Mouse (Mus musculus): ENCODE data around the gene Ndufaf3. TPM values are rescaled to one million over a fixed set of nuclear protein-coding genes. Genes with fewer than 3 reads are reported as not detected.
A peak's percentile ranks its signal among the peaks of the same experiment; 100 is the strongest.

Ndufaf3 gene
- polyA plus RNA-seq, 1 experiment from 2014 or later, result 25.6 TPM

DNA sequence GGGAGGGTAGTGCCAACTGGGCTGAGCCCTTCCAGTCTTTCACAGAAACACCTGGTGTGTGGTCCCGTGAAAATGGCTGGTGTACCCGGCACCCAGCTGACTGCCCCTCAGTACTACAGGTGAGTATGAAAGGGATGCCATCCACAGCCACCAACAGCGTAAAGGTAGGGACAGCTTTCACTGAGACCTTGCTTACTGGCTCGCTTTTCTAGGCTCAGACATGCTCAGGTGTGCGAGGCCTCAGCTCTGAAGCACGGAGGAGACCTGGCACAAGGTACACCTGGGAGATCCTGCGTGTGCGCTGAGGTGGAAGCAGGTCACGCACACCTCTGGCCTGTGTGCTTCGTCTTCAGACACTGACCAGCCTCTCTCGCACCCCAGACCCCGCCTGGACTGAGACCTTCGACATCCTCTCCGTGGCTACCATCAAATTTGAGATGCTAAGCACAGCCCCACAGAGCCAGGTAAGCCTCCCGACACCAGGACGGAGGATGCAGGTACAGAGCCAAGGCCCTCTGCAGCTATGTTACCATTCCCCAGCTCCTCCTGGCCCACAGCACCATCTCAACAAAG, 4.3 kb upstream of the Ndufaf3 start:
- no peak overlapping the region for H3K4me3 ChIP-seq (replicated peaks)
- H3K9ac ChIP-seq, result no peak overlapping the region
- no peaks in the 10 kb centered on the region for H3K9me3 ChIP-seq (replicated peaks)
- H3K27me3 ChIP-seq, result no peaks in the 10 kb centered on the region
- no peak for ATAC-seq (ENCODE audit: insufficient read depth)
- H3K4me1 ChIP-seq (replicated peaks), result peaks cover 45% of the 10 kb centered on the region
- H3K4me2 ChIP-seq, result no peak overlapping the region
- no peak overlapping the region for H3K27ac ChIP-seq (replicated peaks)
- 85% methylated on average over 16 of the region's 16 CpGs for WGBS (ENCODE audit: insufficient replicate concordance)
- peaks cover 25% of the 10 kb centered on the region for H3K36me3 ChIP-seq (replicated peaks)

DNA sequence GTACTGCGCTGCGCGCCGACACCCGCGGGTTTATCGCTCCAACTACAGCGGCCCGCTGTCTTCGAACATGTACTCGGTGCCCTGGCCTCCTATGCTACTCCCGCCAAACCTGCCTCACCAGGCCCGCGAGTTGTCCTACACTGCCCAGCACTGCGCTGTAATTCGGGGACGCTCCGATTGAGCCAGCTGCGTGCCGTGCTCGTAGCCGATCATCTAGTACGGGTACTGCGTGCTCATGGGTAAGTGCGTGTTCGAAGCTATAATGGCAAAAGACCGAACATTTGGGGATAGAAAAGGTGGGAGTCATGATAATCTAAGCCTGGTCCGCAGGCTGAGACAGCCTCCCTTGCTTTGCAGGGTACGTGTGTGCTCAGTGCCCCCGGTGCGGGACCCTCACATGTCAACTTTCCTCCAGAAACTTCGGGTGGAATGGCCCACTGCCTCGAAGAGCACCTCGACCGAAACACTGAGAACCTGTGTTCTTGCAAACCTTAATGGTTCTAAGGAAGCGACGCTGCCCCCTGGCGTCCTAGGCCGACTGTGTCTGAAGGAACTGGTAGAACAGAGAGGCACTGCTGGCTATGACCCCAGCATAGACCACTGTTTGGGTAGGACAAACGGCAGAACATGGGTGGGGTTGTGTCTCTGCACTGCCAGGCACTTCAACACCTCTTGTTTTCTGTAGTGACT, 3.1 kb upstream of the Ndufaf3 start:
- no peaks in the 10 kb centered on the region for H3K9me3 ChIP-seq (replicated peaks)
- peak overlapping the region; percentile 80 for H3K4me3 ChIP-seq (replicated peaks)
- H3K9ac ChIP-seq, result peak overlapping the region; percentile 67
- H3K27ac ChIP-seq (replicated peaks), result peak overlapping the region; percentile 66
- no peaks in the 10 kb centered on the region for H3K27me3 ChIP-seq
- H3K4me2 ChIP-seq, result peak overlapping the region; percentile 98
- under 1% methylated on average over 40 of the region's 40 CpGs for WGBS (ENCODE audit: insufficient replicate concordance)
- H3K36me3 ChIP-seq (replicated peaks), result peaks cover 32% of the 10 kb centered on the region
- peak; percentile 2 for ATAC-seq (ENCODE audit: insufficient read depth)
- H3K4me1 ChIP-seq (replicated peaks), result peaks cover 56% of the 10 kb centered on the region

DNA sequence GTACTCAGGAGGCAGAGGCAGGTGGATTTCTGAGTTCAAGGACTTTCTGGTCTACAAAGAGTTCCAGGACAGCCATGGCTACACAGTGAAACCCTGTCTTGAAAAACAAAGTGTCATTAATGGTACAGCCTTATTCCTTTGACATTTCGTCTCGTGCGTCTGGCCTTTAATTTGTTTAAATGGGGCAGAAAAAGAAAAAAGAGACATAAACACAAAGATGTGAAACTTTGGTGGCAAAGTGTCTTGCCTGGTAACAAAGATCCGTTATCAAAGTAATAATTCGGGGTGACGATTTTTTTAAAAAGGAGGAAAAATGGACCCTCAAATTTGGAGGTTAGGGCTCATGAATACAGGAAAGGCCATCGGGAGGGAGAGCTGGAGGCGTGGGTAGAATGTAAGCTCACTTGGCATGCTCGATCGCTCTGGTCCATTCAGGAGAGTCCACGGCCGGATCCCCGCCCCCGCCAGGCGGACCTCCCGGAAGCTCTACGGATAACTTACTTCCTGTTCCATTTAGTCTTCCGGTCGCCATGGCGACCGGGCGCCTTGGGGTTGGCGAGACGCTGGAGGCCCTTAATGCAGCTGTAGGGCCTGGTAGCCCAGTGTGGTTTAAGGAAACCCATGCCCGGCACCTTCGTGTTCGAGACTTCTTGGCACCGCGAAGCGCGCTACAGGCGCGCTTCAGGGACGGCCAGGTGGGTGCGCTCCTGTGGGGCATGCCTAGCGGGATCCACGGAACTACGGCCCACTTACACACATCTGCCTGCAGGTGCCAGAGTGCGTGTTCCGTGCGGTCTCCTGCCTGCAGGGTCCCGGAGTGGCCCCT, 2.4 kb upstream of the Ndufaf3 start, which contains the start of gene Dalrd3:
Gene Dalrd3 (plus strand): TSS at position 506 of the 826 bp plus-strand sequence.
- ATAC-seq (ENCODE audit: insufficient read depth), result peak; percentile 53
- WGBS (ENCODE audit: insufficient replicate concordance), result 4% methylated on average over 42 of the region's 42 CpGs
- Histone ChIP-seq H3K4me1 (replicated peaks) (peaks cover 62% of the 10 kb centered on the region), H3K27me3 (no peaks in the 10 kb centered on the region), H3K9ac (peak within 1 kb of the TSS; percentile 83), H3K36me3 (replicated peaks) (peaks cover 39% of the 10 kb centered on the region), H3K4me3 (replicated peaks) (peak within 1 kb of the TSS; percentile 80), H3K9me3 (replicated peaks) (no peaks in the 10 kb centered on the region), H3K4me2 (peak within 1 kb of the TSS; percentile 98), H3K27ac (replicated peaks) (peak within 1 kb of the TSS; percentile 96)

DNA sequence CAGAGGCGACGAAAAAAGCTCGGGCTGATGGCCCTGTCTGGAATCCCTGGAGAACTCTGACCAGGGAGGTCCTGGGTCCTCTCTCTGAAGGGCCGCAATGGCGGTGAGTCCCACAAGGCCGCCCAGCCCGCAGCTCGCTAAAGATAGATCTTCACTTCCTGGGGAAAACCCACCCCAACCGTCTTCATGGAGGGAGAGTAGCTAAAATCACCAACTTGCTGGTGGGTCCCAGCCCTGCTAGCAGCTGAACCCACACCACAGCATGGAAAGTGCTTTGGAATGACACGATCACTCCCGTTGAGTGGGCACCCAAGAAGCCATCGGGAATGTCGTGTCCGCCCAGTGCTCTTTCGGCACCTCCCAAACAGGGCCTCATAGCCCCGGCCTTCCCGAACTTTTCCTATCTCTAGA, 1.3 kb upstream of the Ndufaf3 start:
- Histone ChIP-seq H3K9me3 (replicated peaks) (no peaks in the 10 kb centered on the region), H3K9ac (peak overlapping the region; percentile 83), H3K4me3 (replicated peaks) (peak overlapping the region; percentile 80), H3K27ac (replicated peaks) (peak overlapping the region; percentile 96), H3K4me2 (peak overlapping the region; percentile 98), H3K4me1 (replicated peaks) (peaks cover 72% of the 10 kb centered on the region), H3K27me3 (no peaks in the 10 kb centered on the region), H3K36me3 (replicated peaks) (peaks cover 50% of the 10 kb centered on the region)
- ATAC-seq (ENCODE audit: insufficient read depth), result no peak
- 39% methylated on average over 17 of the region's 17 CpGs for WGBS (ENCODE audit: insufficient replicate concordance)

DNA sequence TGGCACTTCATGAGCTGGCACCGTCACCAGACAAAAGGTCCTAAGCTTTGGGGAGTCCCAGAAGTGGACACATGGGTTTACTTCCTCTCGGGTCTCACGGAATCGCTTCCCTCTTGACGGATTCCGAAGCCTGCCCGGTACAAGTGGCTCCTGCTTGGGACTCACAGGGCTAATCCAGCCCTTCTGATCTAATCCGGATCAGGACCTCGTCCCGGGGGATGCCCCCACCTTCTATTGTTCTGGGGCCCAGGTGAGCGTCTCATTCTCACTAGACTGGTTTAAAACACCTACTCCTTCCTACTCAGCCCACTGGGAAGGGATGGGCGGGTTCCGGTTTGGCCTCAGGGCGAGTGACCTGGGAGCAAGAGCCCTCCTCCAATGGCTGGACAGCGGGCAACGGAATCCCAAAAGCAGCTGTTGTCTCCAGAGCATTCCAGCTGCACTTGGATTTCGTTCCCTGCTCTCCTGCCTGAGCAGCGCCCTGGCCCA, 741 bp upstream of the Ndufaf3 start:
- WGBS (ENCODE audit: insufficient replicate concordance), result 3% methylated on average over 18 of the region's 18 CpGs
- peaks cover 50% of the 10 kb centered on the region for H3K36me3 ChIP-seq (replicated peaks)
- H3K4me1 ChIP-seq (replicated peaks), result peaks cover 76% of the 10 kb centered on the region

DNA sequence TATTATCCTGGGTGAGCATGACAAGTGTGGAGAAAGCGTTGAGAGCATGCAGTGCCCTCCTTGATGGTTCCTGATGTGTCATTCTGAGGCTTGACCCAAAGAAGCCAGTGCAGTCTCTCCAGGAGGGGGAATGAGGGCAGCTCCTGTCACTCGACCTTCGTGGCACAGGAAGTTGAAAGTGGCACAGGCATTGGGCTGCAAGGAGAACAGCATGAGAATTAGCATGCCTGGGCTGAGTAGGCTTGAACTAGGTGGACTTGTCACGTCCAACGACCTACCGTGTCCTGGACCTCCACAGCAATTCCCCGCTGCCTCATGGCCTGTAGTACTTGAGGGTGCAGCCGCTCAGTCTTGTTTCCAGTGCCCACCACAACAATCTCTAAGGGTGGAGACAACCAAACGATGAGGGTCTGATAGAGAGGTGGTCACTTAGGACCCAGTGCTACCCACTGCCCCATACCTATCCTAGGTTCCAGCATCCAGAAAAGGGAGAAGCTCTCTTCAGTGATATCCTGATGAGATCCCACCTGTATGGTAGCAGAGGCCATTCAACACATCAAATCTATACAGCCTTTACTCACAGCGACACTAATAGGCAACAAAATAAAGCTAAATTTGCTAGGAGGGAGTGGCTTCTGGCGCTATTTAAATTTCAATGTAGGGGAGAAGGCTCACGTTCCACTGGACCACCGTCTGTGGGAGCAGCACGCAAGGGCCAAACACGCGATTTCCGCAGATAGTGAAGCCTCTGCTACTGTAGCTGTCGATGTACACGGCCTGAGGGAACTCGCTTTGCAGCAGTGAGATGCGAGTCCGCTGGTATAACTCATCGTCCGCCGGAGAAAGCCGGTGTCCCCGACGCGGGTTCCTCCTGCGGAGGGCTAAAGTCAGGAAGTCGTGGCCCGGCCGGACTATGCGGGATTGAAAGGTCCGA, 1.1 kb downstream of the Ndufaf3 start:
- Histone ChIP-seq H3K27ac (replicated peaks) (peak overlapping the region; percentile 96), H3K36me3 (replicated peaks) (peaks cover 50% of the 10 kb centered on the region), H3K4me2 (peak overlapping the region; percentile 98), H3K4me1 (replicated peaks) (peaks cover 87% of the 10 kb centered on the region), H3K27me3 (no peaks in the 10 kb centered on the region), H3K4me3 (replicated peaks) (peak overlapping the region; percentile 80), H3K9ac (peak overlapping the region; percentile 83), H3K9me3 (replicated peaks) (no peaks in the 10 kb centered on the region)
- ATAC-seq (ENCODE audit: insufficient read depth), result 0 out of 2 replicates have a peak, but pooled peaks have one; percentile 0
- WGBS (ENCODE audit: insufficient replicate concordance), result 9% methylated on average over 35 of the region's 35 CpGs

More for the DNA sequence above, 741 bp upstream of the Ndufaf3 start:
- H3K4me2 ChIP-seq, result peak overlapping the region; percentile 98
- no peak for ATAC-seq (ENCODE audit: insufficient read depth)
- peak overlapping the region; percentile 80 for H3K4me3 ChIP-seq (replicated peaks)
- H3K27me3 ChIP-seq, result no peaks in the 10 kb centered on the region
- H3K27ac ChIP-seq (replicated peaks), result peak overlapping the region; percentile 96
- no peaks in the 10 kb centered on the region for H3K9me3 ChIP-seq (replicated peaks)
- H3K9ac ChIP-seq, result peak overlapping the region; percentile 83

DNA sequence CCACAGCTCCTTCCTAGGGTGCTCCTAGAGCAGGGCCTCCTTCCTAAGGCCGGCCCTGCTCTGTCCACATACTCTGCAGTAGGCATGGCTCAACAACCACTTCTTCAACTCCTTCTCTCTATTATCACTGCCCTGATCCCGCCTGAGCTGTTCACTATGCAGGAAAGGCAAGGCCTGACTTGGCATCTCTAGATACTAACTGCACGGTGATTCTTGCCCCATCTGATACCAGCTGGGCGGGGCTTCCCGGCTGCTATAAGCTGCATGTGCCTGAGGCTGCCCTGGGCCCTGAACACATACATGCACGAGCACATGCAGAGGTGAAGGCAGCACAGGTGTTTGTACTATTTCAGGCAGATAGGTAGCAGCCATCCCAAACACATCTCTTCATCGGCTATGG, 3.1 kb downstream of the Ndufaf3 start:
- ATAC-seq (ENCODE audit: insufficient read depth), result no peak
- H3K27me3 ChIP-seq, result no peaks in the 10 kb centered on the region
- H3K4me3 ChIP-seq (replicated peaks), result no peak overlapping the region
- peaks cover 54% of the 10 kb centered on the region for H3K36me3 ChIP-seq (replicated peaks)
- H3K4me2 ChIP-seq, result peak overlapping the region; percentile 9
- 46% methylated on average over 7 of the region's 7 CpGs for WGBS (ENCODE audit: insufficient replicate concordance)
- no peak overlapping the region for H3K27ac ChIP-seq (replicated peaks)
- H3K9ac ChIP-seq, result no peak overlapping the region
- no peaks in the 10 kb centered on the region for H3K9me3 ChIP-seq (replicated peaks)
- peaks cover 75% of the 10 kb centered on the region for H3K4me1 ChIP-seq (replicated peaks)

DNA sequence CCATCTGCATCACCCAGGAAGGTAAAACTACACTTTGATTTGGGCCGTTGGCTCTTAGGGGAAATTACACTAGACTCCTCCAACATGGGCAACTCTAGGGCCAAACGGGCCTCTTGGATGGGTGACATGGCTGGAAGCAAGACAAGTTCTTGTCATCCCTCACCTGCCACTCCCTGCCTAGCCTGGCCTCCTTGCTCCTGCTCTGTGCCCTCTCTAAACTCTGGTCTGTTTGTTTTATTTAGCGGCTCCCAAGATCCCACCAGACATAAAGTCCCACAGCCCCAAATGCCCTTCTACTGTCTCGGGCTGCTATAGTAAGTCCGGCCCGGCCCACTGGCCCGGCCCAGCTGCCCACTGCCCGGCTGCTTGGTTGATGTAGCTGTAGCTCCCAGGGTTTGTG, 3.6 kb downstream of the Ndufaf3 start:
- Histone ChIP-seq H3K27me3 (no peaks in the 10 kb centered on the region), H3K27ac (replicated peaks) (no peak overlapping the region), H3K4me2 (peak overlapping the region; percentile 9), H3K36me3 (replicated peaks) (peaks cover 59% of the 10 kb centered on the region), H3K4me1 (replicated peaks) (peaks cover 70% of the 10 kb centered on the region), H3K4me3 (replicated peaks) (no peak overlapping the region), H3K9ac (no peak overlapping the region), H3K9me3 (replicated peaks) (no peaks in the 10 kb centered on the region)
- no peak for ATAC-seq (ENCODE audit: insufficient read depth)
- WGBS (ENCODE audit: insufficient replicate concordance), result 86% methylated on average over 8 of the region's 8 CpGs

DNA sequence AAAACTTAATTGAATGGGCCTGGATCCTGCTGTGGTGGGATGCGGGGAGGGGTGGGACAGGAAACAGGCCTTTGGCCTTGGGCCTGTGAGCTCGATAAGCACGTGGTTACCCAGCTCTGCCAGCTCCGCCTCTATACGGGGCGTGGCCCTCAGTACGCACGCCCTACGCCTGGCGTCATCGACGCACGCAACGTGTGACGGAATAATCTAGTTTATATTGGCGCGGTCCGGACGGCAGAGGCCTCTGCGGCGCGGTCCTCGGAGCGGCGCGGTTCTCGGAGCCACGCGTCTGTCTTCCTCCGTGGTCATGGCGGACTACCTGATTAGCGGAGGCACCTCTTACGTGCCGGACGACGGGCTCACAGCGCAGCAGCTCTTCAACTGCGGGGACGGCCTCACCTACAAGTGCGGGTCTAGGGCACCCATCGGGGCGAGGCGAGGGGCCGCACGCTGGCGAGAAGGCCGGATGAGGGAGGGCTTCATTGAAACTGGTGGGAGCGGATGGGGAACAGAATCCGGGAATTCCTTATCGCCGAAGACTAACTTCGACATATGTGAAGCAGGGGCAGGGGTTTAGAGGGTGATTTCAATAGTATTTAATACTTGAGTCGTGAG, 6.9 kb downstream of the Ndufaf3 start, which contains the start of gene Impdh2:
Gene Impdh2 (plus strand): TSS at position 60 of the 615 bp plus-strand sequence.
- H3K27me3 ChIP-seq, result no peaks in the 10 kb centered on the region
- H3K27ac ChIP-seq (replicated peaks), result peak within 1 kb of the TSS; percentile 76
- H3K4me3 ChIP-seq (replicated peaks), result peak within 1 kb of the TSS; percentile 65
- WGBS (ENCODE audit: insufficient replicate concordance), result under 1% methylated on average over 53 of the region's 53 CpGs
- H3K36me3 ChIP-seq (replicated peaks), result peaks cover 85% of the 10 kb centered on the region
- H3K4me1 ChIP-seq (replicated peaks), result peaks cover 41% of the 10 kb centered on the region
- peak; percentile 96 for ATAC-seq (ENCODE audit: insufficient read depth)
- H3K9ac ChIP-seq, result peak within 1 kb of the TSS; percentile 77
- H3K9me3 ChIP-seq (replicated peaks), result no peaks in the 10 kb centered on the region
- peak within 1 kb of the TSS; percentile 86 for H3K4me2 ChIP-seq

DNA sequence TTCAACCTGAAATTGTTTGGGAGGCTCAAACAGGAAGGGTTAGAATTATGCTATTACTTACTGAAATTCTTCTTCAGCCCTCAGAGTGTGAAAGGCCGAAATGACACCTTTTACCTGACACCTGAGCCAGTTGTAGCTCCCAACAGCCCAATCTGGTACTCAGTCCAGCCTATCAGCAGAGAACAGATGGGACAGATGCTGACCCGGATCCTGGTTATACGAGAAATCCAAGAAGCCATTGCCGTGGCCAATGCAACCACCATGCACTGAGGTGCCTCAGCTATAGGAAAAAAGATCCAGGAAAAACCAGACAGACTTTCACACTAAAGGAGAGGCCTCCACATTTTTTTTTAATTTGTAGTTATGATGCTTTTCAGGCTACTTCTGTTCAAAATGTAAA, 8.1 kb downstream of the Ndufaf3 start:
- WGBS (ENCODE audit: insufficient replicate concordance), result 71% methylated on average over 4 of the region's 4 CpGs
- no peak overlapping the region for H3K27ac ChIP-seq (replicated peaks)
- no peaks in the 10 kb centered on the region for H3K27me3 ChIP-seq
- peaks cover 32% of the 10 kb centered on the region for H3K4me1 ChIP-seq (replicated peaks)
- no peak overlapping the region for H3K4me2 ChIP-seq
- H3K9me3 ChIP-seq (replicated peaks), result no peaks in the 10 kb centered on the region
- no peak overlapping the region for H3K4me3 ChIP-seq (replicated peaks)
- H3K36me3 ChIP-seq (replicated peaks), result peaks cover 84% of the 10 kb centered on the region
- H3K9ac ChIP-seq, result no peak overlapping the region
- ATAC-seq (ENCODE audit: insufficient read depth), result no peak

Data from liver, embryonic 15.5 days (tissue).